Mouse (Mus musculus) hindbrain, embryonic 13.5 days (tissue): ENCODE measurements at regions not wholly inside any gene's neighbourhood (a gene's known extent, or its start where the extent isn't known, plus 50 kb on each side); places are given as distances from the start of the nearest gene placed in this dataset.

Source experiments
- ATAC-seq: fragments of 200-750 bp; cut with Nextera tagmentation; 2 replicates; pipeline ENCODE4 v1.8.0; 2017; ENCODE audit warnings: moderate TSS enrichment; ENCODE audit not compliant: low FRiP score
- H3K27ac ChIP-seq: fragments of 300-500 bp; sonication (generic); 2 replicates; pipeline ENCODE4 v1.5.1; 2015; ENCODE audit warnings: inconsistent platforms, mild to moderate bottlenecking, moderate library complexity
- H3K27me3 ChIP-seq: fragments of 300-500 bp; sonication (generic); 2 replicates; pipeline ENCODE4 v1.6.1; 2015; ENCODE audit warnings: mild to moderate bottlenecking, inconsistent platforms
- H3K36me3 ChIP-seq: fragments of 300-500 bp; sonication (generic); 2 replicates; pipeline ENCODE4 v1.6.1; 2015; ENCODE audit warnings: mild to moderate bottlenecking, inconsistent platforms
- H3K4me1 ChIP-seq: fragments of 300-500 bp; sonication (generic); replicated peaks from 2 replicates; pipeline ENCODE4 v1.6.1; 2015; ENCODE audit warnings: inconsistent platforms
- H3K4me2 ChIP-seq: fragments of 300-500 bp; sonication (generic); 2 replicates; pipeline ENCODE4 v1.6.1; 2015; ENCODE audit warnings: inconsistent platforms, mild to moderate bottlenecking, moderate library complexity
- H3K4me3 ChIP-seq: fragments of 300-500 bp; sonication (generic); 2 replicates; pipeline ENCODE4 v1.5.1; 2015; ENCODE audit warnings: mild to moderate bottlenecking, inconsistent platforms
- H3K9ac ChIP-seq: fragments of 300-500 bp; sonication (generic); 2 replicates; pipeline ENCODE4 v1.6.1; 2015; ENCODE audit warnings: mild to moderate bottlenecking, inconsistent platforms
- H3K9me3 ChIP-seq: fragments of 300-500 bp; sonication (generic); 2 replicates; pipeline ENCODE4 v1.6.1; 2016; ENCODE audit warnings: inconsistent platforms
- WGBS: fragments of 180-500 bp; shearing (Covaris S2); methylation state at CpG from one replicate; pipeline ENCODE4 v1.1.7; 2015; 5-methylcytosine and 5-hydroxymethylcytosine counted together

GRCm38 (mm10) chr17:16571403-16571802 is 492.5 kb upstream of the Zfp960 start:
- Histone ChIP-seq H3K27me3 (no peaks in the 10 kb centered on the region), H3K9me3 (no peaks in the 10 kb centered on the region), H3K4me3 (no peak overlapping the region), H3K27ac (no peak overlapping the region), H3K36me3 (no peaks in the 10 kb centered on the region), H3K9ac (no peak overlapping the region), H3K4me1 (no peaks in the 10 kb centered on the region), H3K4me2 (no peak overlapping the region)
- ATAC-seq = no peak
- WGBS = 64% methylated on average over 5 of the region's 5 CpGs

- Histone ChIP-seq H3K4me2 (no peak overlapping the region), H3K4me3 (no peak overlapping the region), H3K9me3 (no peaks in the 10 kb centered on the region), H3K27me3 (no peaks in the 10 kb centered on the region), H3K36me3 (no peaks in the 10 kb centered on the region), H3K4me1 (no peaks in the 10 kb centered on the region), H3K9ac (no peak overlapping the region), H3K27ac (no peak overlapping the region)
- WGBS = 76% methylated on average over 1 of the region's 1 CpGs
- ATAC-seq = no peak
Observed at GRCm38 (mm10) chr17:16588791-16589190, 475.1 kb upstream of the Zfp960 start.

- no peak overlapping the region for H3K27ac ChIP-seq
- H3K9ac ChIP-seq = no peak overlapping the region
- 49% methylated on average over 3 of the region's 3 CpGs for WGBS
- H3K9me3 ChIP-seq = no peaks in the 10 kb centered on the region
- no peak overlapping the region for H3K4me3 ChIP-seq
- no peaks in the 10 kb centered on the region for H3K4me1 ChIP-seq
- ATAC-seq = no peak
- no peaks in the 10 kb centered on the region for H3K27me3 ChIP-seq
- no peak overlapping the region for H3K4me2 ChIP-seq
- no peaks in the 10 kb centered on the region for H3K36me3 ChIP-seq
Observed at GRCm38 (mm10) chr17:16599671-16600070, 464.2 kb upstream of the Zfp960 start.

GRCm38 (mm10) chr17:16612405-16612979 is 451.4 kb upstream of the Zfp960 start:
- no peak for ATAC-seq
- H3K4me1 ChIP-seq = no peaks in the 10 kb centered on the region
- no peak overlapping the region for H3K4me3 ChIP-seq
- no peaks in the 10 kb centered on the region for H3K27me3 ChIP-seq
- no peak overlapping the region for H3K27ac ChIP-seq
- WGBS = 67% methylated on average over 1 of the region's 1 CpGs
- no peaks in the 10 kb centered on the region for H3K36me3 ChIP-seq
- no peak overlapping the region for H3K9ac ChIP-seq
- no peak overlapping the region for H3K4me2 ChIP-seq
- H3K9me3 ChIP-seq = no peaks in the 10 kb centered on the region

- no peak overlapping the region for H3K4me3 ChIP-seq
- H3K9me3 ChIP-seq = no peaks in the 10 kb centered on the region
- H3K27ac ChIP-seq = no peak overlapping the region
- H3K9ac ChIP-seq = no peak overlapping the region
- no peaks in the 10 kb centered on the region for H3K27me3 ChIP-seq
- 77% methylated on average over 4 of the region's 4 CpGs for WGBS
- no peak overlapping the region for H3K4me2 ChIP-seq
- no peaks in the 10 kb centered on the region for H3K36me3 ChIP-seq
- ATAC-seq = no peak
- no peaks in the 10 kb centered on the region for H3K4me1 ChIP-seq
Observed at GRCm38 (mm10) chr17:16621931-16622556, 441.9 kb upstream of the Zfp960 start.

GRCm38 (mm10) chr17:16629854-16630253 is 434.1 kb upstream of the Zfp960 start:
- H3K9me3 ChIP-seq = no peaks in the 10 kb centered on the region
- no peak overlapping the region for H3K4me2 ChIP-seq
- no peak overlapping the region for H3K9ac ChIP-seq
- H3K27ac ChIP-seq = no peak overlapping the region
- WGBS = 92% methylated on average over 1 of the region's 1 CpGs
- H3K27me3 ChIP-seq = no peaks in the 10 kb centered on the region
- H3K4me1 ChIP-seq = no peaks in the 10 kb centered on the region
- no peak for ATAC-seq
- H3K4me3 ChIP-seq = no peak overlapping the region
- H3K36me3 ChIP-seq = no peaks in the 10 kb centered on the region

GRCm38 (mm10) chr17:16633426-16633825 is 430.5 kb upstream of the Zfp960 start:
- Histone ChIP-seq H3K27me3 (no peaks in the 10 kb centered on the region), H3K9ac (no peak overlapping the region), H3K4me3 (no peak overlapping the region), H3K27ac (no peak overlapping the region), H3K36me3 (no peaks in the 10 kb centered on the region), H3K4me2 (no peak overlapping the region), H3K9me3 (no peaks in the 10 kb centered on the region), H3K4me1 (no peaks in the 10 kb centered on the region)
- no peak for ATAC-seq

- Histone ChIP-seq H3K4me3 (no peak overlapping the region), H3K27ac (no peak overlapping the region)
- ATAC-seq = no peak
Observed at GRCm38 (mm10) chr17:16637463-16637862, 426.4 kb upstream of the Zfp960 start.

GRCm38 (mm10) chr17:16647942-16648341 is 416.0 kb upstream of the Zfp960 start:
- Histone ChIP-seq H3K27ac (no peak overlapping the region), H3K27me3 (no peaks in the 10 kb centered on the region), H3K4me3 (no peak overlapping the region), H3K36me3 (no peaks in the 10 kb centered on the region), H3K9me3 (no peaks in the 10 kb centered on the region), H3K4me2 (no peak overlapping the region), H3K4me1 (no peaks in the 10 kb centered on the region), H3K9ac (no peak overlapping the region)
- WGBS = 47% methylated on average over 1 of the region's 1 CpGs
- no peak for ATAC-seq

More at GRCm38 (mm10) chr17:16637463-16637862, 426.4 kb upstream of the Zfp960 start:
- H3K36me3 ChIP-seq = no peaks in the 10 kb centered on the region
- H3K9me3 ChIP-seq = no peaks in the 10 kb centered on the region
- no peaks in the 10 kb centered on the region for H3K4me1 ChIP-seq
- no peak overlapping the region for H3K4me2 ChIP-seq
- no peaks in the 10 kb centered on the region for H3K27me3 ChIP-seq
- H3K9ac ChIP-seq = no peak overlapping the region

- Histone ChIP-seq H3K27ac (no peak overlapping the region), H3K27me3 (no peaks in the 10 kb centered on the region), H3K9ac (no peak overlapping the region), H3K4me1 (no peaks in the 10 kb centered on the region), H3K9me3 (no peaks in the 10 kb centered on the region), H3K36me3 (no peaks in the 10 kb centered on the region), H3K4me2 (no peak overlapping the region), H3K4me3 (no peak overlapping the region)
- no peak for ATAC-seq
Observed at GRCm38 (mm10) chr17:16665253-16665652, 398.7 kb upstream of the Zfp960 start.

GRCm38 (mm10) chr17:16667606-16668005 is 396.3 kb upstream of the Zfp960 start:
- Histone ChIP-seq H3K27ac (no peak overlapping the region), H3K36me3 (no peaks in the 10 kb centered on the region), H3K4me1 (no peaks in the 10 kb centered on the region), H3K4me2 (no peak overlapping the region), H3K9me3 (no peaks in the 10 kb centered on the region), H3K4me3 (no peak overlapping the region), H3K9ac (no peak overlapping the region), H3K27me3 (no peaks in the 10 kb centered on the region)
- 81% methylated on average over 1 of the region's 1 CpGs for WGBS
- no peak for ATAC-seq

- H3K4me1 ChIP-seq = no peaks in the 10 kb centered on the region
Observed at GRCm38 (mm10) chr17:16704199-16704598, 359.7 kb upstream of the Zfp960 start.

GRCm38 (mm10) chr17:16705890-16706289 is 358.0 kb upstream of the Zfp960 start:
- Histone ChIP-seq H3K9ac (no peak overlapping the region), H3K9me3 (no peaks in the 10 kb centered on the region), H3K36me3 (no peaks in the 10 kb centered on the region), H3K4me3 (no peak overlapping the region), H3K27me3 (no peaks in the 10 kb centered on the region), H3K4me2 (no peak overlapping the region), H3K27ac (no peak overlapping the region), H3K4me1 (no peaks in the 10 kb centered on the region)
- WGBS = 98% methylated on average over 1 of the region's 1 CpGs
- no peak for ATAC-seq

More at GRCm38 (mm10) chr17:16704199-16704598, 359.7 kb upstream of the Zfp960 start:
- Histone ChIP-seq H3K9me3 (no peaks in the 10 kb centered on the region), H3K4me2 (no peak overlapping the region), H3K9ac (no peak overlapping the region), H3K27ac (no peak overlapping the region), H3K36me3 (no peaks in the 10 kb centered on the region), H3K27me3 (no peaks in the 10 kb centered on the region), H3K4me3 (no peak overlapping the region)
- ATAC-seq = no peak
